Mouse (Mus musculus) MEL (cell line): ENCODE measurements around the gene Igf1r.

ENCODE experiments used
- CHD2 ChIP-seq: IDR thresholded peaks from 2 replicates; pipeline ENCODE4 v1.6.1; 2011; ENCODE audit warnings: low read length, improper control_type of control experiment
- CTCF ChIP-seq, 3 experiments: IDR thresholded peaks in 2 of 3; conservative IDR thresholded peaks in 1 of 3; 2 replicates each; pipeline ENCODE4 v1.5.1; 2011 to 2012; ENCODE audit warnings: low read length in 3 of 3, low read depth in 2 of 3, mild to moderate bottlenecking in 2 of 3, improper control_type of control experiment in 1 of 3, inconsistent platforms in 1 of 3, mixed read lengths in 1 of 3, moderate library complexity in 1 of 3; ENCODE audit not compliant: control insufficient read depth in 1 of 3, insufficient read depth in 1 of 3, poor library complexity in 1 of 3, severe bottlenecking in 1 of 3
- E2F4 ChIP-seq: IDR thresholded peaks from 2 replicates; pipeline ENCODE4 v1.6.1; 2011; ENCODE audit warnings: low read depth, low read length, improper control_type of control experiment, borderline replicate concordance
- EP300 ChIP-seq, 2 experiments: IDR thresholded peaks; 2 replicates each; pipeline ENCODE4 v1.6.1; 2011; ENCODE audit warnings: improper control_type of control experiment in 2 of 2, low read length in 2 of 2, low read depth in 1 of 2, mild to moderate bottlenecking in 1 of 2
- KAT2A ChIP-seq: conservative IDR thresholded peaks from 2 replicates; pipeline ENCODE4 v1.6.1; 2012; ENCODE audit warnings: low read depth, low read length, improper control_type of control experiment, inconsistent platforms
- MAFK ChIP-seq: IDR thresholded peaks from 2 replicates; pipeline ENCODE4 v1.6.1; 2011; ENCODE audit warnings: low read depth, mild to moderate bottlenecking, low read length, improper control_type of control experiment, borderline replicate concordance
- POLR2A ChIP-seq, 2 experiments: IDR thresholded peaks; 2 replicates each; pipeline ENCODE4 v1.6.1; 2011 to 2012; ENCODE audit warnings: low read length in 2 of 2, mild to moderate bottlenecking in 2 of 2, control low read depth in 1 of 2, improper control_type of control experiment in 1 of 2, low read depth in 1 of 2, moderate library complexity in 1 of 2; ENCODE audit not compliant: control insufficient read depth in 1 of 2, insufficient read depth in 1 of 2, poor library complexity in 1 of 2
- RAD21 ChIP-seq: IDR thresholded peaks from 2 replicates; pipeline ENCODE4 v1.6.1; 2011; ENCODE audit warnings: mild to moderate bottlenecking, low read depth, low read length, improper control_type of control experiment
- TBP ChIP-seq: IDR thresholded peaks from 2 replicates; pipeline ENCODE4 v1.8.0; 2011; ENCODE audit warnings: low read depth, low read length, improper control_type of control experiment
- TCF12 ChIP-seq: IDR thresholded peaks from 2 replicates; pipeline ENCODE4 v1.6.1; 2014; ENCODE audit warnings: low read depth, mild to moderate bottlenecking, inconsistent platforms, low read length, improper control_type of control experiment, moderate library complexity
- USF1 ChIP-seq: IDR thresholded peaks from 2 replicates; pipeline ENCODE4 v1.6.1; 2014; ENCODE audit warnings: low read depth, mild to moderate bottlenecking, inconsistent platforms, low read length, improper control_type of control experiment, moderate library complexity
- ZMIZ1 ChIP-seq: IDR thresholded peaks from 2 replicates; pipeline ENCODE4 v1.6.1; 2012; ENCODE audit warnings: low read depth, mild to moderate bottlenecking, inconsistent platforms, low read length, improper control_type of control experiment, moderate library complexity
- ZNF384 ChIP-seq: IDR thresholded peaks from 2 replicates; pipeline ENCODE4 v1.6.1; 2012; ENCODE audit warnings: low read depth, mild to moderate bottlenecking, inconsistent platforms, low read length, improper control_type of control experiment

DNA sequence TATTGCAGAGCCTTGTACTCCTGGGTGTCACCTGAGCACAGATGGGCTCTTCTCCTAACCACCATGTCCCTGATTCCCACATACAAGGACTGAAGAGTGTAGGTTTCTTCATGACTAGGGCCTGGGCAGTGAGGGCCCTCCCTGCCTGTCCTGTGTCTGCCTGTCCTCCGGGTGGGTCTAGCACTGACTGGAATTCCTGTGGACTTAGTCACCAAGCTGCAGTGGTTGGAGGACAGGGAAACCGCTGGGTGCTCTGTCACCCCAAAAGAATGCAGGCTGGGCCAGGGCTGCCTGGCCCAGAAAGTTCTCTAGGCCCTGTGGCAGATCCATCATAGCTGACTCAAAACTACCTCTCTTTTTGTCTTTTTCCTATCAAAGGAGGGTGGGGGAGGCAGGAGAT is 69.1 kb downstream of the Igf1r start:
- TF ChIP-seq KAT2A (no peak), ZNF384 (no peak), ZMIZ1 (no peak), TBP (no peak), CHD2 (no peak), EP300 (IDR thresholded peaks at IDR 0.05; ENCODE audit: low read depth in 1 of 2, low read length in 2 of 2) (no peak), MAFK (no peak), POLR2A (IDR thresholded peaks at IDR 0.05; ENCODE audit: control insufficient read depth in 1 of 2, insufficient read depth in 1 of 2, low read depth in 1 of 2, low read length in 2 of 2, poor library complexity in 1 of 2) (no peak), TCF12 (no peak), USF1 (no peak), CTCF (IDR thresholded peaks at IDR 0.05 in 2 of 3, conservative IDR thresholded peaks at IDR 0.05 in 1 of 3; ENCODE audit: control insufficient read depth in 1 of 3, insufficient read depth in 1 of 3, low read depth in 2 of 3, low read length in 3 of 3, poor library complexity in 1 of 3, severe bottlenecking in 1 of 3) (no peak), E2F4 (no peak), RAD21 (no peak)
